Mouse (Mus musculus) adrenal gland, postnatal 36 days (tissue): ENCODE measurements around the gene Kcnj11. TPM values are rescaled to one million over a fixed set of nuclear protein-coding genes. Genes with fewer than 3 reads are reported as not detected.
A peak's percentile ranks its signal among the peaks of the same experiment; 100 is the strongest.

Experiments
- DNase-seq, 2 experiments: peaks; one replicate each; pipeline ENCODE4 v3.0.0; 2021; ENCODE audit warnings: mixed read lengths in 1 of 2
- long read RNA-seq, 2 experiments: library from polyadenylated mRNA; stranded (forward); transcript quantifications; one replicate each; pipeline ENCODE4 v2.0.0; 2021; ENCODE audit warnings: borderline sequencing depth in 2 of 2
- total RNA-seq, 2 experiments: library from RNA; stranded (reverse); gene quantifications; 2 replicates each; pipeline ENCODE4 v1.2.3; 2021

Kcnj11 gene
- total RNA-seq, result 1 to 10 TPM in 1 of 2 experiments, under 1 TPM in 1; 0.86 to 2.3 TPM
- long read RNA-seq, experiment 1, partial matches to known transcripts, result 0 of 1 reads
- long read RNA-seq, experiment 1, other reads (novel, unspliced or antisense), result 0 of 1 reads
- long read RNA-seq, experiment 2, result 0 reads

DNA sequence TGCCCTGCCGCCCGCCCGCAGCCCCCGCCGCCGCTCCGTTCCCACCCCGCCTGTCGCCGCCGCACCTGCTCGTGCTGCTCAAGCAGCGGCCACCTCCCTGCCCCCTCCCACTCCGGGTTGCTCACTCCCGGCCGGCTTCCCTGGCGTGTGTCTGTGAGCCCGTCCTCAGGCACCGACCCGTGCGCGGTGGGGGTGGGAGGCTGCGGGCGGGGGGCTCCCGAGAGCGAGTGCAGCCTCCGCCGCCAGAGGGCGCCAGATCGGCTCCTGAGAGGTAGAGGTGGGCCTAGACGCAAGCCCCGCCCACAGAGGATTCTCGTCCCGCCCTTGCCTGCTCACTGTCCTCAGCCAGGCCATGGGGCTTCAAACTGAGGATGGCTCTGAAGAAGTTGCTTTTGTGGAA, at the start of gene Kcnj11:
TSS of gene Kcnj11 (minus strand) at position 202 of the 400 bp plus-strand sequence.
- DNase-seq, result peak; percentile 78 to 88

DNA sequence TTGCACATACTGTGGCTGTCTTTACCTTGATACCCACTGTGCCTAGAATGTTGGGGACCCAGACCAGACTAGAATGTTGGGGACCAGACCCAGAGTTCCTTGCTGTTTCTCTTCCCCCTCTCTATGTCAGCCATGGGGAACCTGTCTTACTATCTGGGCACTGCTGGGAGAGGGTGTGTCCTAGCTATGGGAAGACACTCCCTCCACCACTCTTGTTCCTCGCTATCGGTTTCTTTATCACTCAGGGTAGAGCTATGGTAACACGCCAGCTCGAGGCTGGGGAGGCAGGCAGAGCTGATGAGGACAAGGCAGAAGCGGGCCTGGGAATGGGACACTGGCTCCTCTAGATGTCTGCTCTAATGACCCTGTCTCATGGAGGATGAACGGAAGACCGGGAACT, 46.9 kb upstream of the Kcnj11 start:
- no peak for DNase-seq

GRCm38 (mm10) chr7:46146675-46147308, 46.2 kb upstream of the Kcnj11 start:
- no peak for DNase-seq

GRCm38 (mm10) chr7:46144061-46144460, 43.5 kb upstream of the Kcnj11 start:
- DNase-seq, result no peak

GRCm38 (mm10) chr7:46138329-46138930, 37.9 kb upstream of the Kcnj11 start:
- no peak for DNase-seq

- peak in 1 of 2 experiments; percentile 30 for DNase-seq
Measured at GRCm38 (mm10) chr7:46133858-46134257, 33.3 kb upstream of the Kcnj11 start.

- DNase-seq, result no peak
Measured at GRCm38 (mm10) chr7:46132229-46132628, 31.7 kb upstream of the Kcnj11 start.

DNA sequence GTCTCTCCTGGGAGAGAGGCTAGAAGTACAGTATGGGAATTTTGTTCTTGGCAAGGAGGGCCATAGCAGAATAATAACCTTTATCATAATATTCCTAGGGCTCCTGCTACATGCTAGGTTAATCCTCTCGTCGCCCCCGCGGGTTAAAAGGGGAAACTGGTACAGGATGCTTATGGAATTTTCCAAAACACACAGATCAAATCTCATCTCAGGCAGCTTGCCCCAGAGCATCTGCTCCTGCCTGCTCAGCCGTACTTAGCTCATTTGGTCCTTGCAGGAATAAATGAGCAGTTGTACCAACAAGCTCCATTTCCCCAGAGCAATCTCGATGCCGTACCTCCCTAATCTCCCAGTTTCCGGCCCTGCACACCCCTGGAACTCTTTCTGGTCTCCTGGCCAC, 31.2 kb upstream of the Kcnj11 start:
- no peak for DNase-seq

GRCm38 (mm10) chr7:46131266-46131665, 30.7 kb upstream of the Kcnj11 start:
- peak; percentile 55 for DNase-seq

DNA sequence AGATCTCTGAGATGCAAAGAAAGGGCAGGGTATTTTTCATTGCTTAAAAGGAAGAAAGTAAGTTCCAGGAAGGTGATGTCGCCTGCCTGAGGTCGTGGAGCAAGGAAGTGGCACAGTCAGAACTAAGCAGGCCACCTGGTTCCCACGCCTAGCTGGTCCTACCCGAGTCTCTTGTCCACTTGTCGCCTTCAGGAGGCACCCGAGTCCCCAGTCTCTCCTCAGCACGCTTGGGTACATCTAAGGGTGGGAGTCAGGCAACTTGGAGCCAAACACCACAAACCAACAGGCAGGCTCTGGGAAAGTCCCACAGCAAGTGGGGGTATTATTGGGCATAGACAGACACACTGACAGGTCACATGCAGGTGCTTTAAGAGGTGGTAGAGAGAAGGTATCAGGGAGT, 30.2 kb upstream of the Kcnj11 start:
- DNase-seq, result no peak

DNA sequence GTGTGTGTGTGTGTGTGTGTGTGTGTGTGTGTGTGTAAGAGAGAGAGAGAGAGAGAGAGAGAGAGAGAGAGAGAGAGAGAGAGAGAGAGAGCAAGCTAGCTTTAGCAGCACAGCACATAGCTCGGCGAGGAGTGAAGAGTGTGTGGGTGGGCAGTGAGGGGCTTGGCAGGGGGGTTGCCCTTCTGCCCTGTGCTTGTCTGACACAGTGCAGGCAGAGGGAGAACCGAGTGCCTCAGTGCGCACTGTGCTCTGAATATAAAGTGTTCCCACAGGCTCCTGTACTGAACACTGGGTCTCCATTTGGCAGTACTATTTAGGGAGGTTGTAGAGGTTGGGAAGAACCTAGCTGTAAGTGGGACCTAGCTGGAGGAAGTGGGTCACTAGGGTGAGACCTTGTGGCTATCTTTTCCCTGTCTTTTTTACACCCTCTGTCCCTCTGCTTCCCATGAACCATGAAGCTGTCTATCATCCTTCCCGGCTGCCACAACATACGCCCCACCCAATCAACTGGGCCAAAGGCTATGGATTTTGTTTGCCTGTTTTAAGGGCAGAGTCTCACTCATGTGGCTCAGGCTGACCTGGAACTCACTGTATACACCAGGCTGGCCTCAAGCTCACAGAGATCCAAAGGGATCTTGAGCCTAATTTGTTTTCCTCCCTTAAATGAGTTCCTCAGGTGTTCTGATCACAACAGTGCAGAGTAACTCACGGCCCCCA, 29.1 kb upstream of the Kcnj11 start:
- DNase-seq, result no peak

DNA sequence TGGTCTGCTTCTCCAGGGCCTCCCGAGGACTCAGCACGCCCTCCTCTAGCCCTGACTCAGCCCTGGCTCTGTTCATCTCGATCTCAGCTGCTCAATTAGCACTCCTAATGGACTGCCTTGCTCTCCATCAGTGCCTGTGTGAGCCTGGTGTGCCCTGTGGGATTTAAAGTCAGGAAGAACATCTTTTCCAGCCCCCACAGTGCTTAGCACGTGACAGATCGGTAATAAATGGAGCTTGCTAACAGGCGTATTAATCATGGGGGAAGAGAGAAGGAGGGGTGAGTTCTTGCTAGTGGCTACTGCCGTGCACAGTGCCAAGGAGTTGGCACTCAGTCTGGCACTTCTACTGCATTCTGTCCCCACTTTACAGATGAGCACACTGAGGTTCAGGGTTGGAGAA, 27.6 kb upstream of the Kcnj11 start:
- DNase-seq, result no peak

DNA sequence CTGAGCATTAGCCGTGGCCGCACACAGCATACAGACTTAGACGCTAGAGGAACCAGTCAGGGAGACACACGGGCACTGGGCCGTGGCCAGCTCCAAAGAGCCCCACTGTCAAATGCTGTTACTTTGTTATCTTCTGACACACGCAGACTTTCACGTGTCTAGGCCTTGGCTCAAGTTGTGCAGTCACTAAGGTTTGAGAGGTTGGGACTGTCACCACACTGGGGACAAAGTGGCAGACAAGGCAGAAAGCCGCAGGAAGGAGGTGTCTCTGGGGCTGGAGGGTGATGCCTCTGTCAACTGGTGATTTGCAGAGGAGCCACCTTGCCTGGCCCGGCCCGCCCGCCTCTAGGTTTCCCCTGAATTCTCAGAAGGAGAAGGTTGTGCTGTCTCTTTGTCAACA, 24.8 kb upstream of the Kcnj11 start:
- no peak for DNase-seq

- DNase-seq, result no peak
Measured at GRCm38 (mm10) chr7:46124460-46124859, 23.9 kb upstream of the Kcnj11 start.

DNA sequence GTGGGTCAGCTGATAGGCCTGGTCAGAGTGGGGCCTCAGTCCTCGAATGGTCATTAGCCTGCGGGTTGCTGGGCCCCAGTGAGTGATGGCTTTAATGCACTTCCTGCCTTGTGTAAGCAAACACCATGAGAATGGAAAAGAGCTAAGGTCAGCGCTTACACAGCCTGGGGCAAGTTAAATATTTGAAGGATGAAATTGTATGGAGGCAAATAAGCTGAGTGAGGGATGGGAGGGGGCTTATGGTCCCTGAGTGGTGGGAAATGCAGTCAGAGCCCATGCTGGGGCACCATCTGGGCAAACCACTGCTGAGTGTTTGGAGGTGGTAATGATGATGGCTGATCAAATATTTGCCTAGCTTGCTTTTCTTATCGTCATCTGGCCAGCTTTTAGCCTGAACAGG, 22.4 kb upstream of the Kcnj11 start:
- DNase-seq, result no peak

DNA sequence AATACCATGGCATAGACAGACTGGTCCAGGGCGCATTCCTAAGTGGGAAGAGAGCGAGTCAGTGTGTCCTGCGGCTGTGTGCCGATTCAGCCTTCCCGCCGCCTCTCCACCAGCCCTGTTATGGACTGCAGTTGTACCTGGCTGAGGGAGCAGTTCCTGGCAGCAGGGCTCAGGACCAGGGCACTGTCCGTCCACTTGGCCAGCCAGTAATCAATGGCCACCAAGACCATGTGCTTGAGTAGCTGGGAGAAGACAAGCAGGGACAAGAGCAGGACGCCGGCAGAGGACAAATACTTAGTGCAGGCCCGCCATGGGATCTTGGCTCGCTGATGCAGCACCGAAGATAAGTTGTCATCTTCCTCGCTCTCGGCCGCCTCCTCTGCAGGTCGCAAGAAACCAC, 16.5 kb upstream of the Kcnj11 start:
- DNase-seq, result no peak

DNA sequence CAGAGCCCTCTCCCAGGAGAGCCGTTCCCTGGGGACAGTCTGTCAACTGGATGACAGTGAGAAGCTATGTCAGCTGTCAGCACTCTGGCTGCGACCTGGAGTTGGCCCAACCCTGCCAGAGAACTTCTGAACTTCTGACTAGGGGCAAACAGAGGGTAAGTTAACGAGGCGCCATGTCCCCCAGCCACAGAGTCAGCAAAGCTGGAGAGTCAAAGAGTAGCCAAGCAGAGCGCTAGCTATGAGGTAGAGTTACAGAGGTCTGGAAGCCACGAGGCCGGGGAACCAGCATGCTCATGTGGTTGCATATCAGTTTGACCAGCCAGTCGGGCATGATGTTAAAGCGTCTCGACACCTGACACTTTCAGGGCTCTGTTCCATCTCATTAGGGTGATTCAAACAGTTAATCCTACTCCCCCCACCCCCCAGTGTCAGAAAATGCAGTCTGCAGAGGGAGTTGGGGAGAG, 15.6 kb upstream of the Kcnj11 start:
- DNase-seq, result no peak

GRCm38 (mm10) chr7:46113435-46113834, 12.9 kb upstream of the Kcnj11 start:
- no peak for DNase-seq

DNA sequence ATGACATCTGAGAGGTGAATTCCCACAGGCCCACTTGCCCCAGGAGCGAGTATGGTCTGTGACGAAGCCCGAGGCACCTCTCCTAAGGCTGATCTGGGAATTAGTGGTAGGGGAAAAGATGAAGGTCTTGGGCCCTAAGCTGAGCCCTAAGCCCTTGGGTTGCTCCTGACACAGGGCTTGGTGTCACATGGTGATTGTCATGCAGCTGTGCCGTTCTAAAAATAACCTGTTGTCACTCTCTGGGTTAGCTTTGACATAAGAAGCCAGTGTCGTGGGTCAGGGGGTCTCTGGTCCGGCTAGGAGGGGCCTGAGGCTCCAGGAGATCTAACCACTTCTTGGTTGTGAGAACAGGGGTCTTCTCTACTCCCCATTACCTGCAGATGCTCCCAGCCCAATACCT, 11.4 kb upstream of the Kcnj11 start:
- DNase-seq, result no peak

GRCm38 (mm10) chr7:46111212-46111817, 10.8 kb upstream of the Kcnj11 start:
- DNase-seq, result peak in 1 of 2 experiments; percentile 43

- no peak for DNase-seq
Measured at GRCm38 (mm10) chr7:46110079-46110478, 9.5 kb upstream of the Kcnj11 start.

DNA sequence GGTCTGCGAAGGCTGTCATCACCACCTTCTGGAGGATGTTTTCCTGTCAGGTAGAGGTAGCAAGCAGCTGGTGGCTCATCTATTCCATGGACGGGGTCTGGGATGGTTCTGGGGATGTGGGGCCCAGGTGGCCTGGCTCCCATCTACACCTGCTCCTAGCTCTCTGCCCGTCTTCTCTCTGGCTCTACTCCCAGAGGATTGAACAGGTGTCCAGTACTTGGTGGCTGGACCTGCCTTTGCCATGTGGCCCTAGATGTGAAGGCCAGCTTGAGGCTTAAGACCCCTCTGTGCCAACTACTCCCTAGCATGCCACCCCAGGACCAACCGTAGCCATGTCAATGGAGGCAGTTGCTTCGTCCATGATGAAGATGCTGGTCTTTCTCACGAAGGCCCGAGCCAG, 4.9 kb upstream of the Kcnj11 start:
- no peak for DNase-seq
